Mouse (Mus musculus): ENCODE measurements around the gene Uvrag.

DNA sequence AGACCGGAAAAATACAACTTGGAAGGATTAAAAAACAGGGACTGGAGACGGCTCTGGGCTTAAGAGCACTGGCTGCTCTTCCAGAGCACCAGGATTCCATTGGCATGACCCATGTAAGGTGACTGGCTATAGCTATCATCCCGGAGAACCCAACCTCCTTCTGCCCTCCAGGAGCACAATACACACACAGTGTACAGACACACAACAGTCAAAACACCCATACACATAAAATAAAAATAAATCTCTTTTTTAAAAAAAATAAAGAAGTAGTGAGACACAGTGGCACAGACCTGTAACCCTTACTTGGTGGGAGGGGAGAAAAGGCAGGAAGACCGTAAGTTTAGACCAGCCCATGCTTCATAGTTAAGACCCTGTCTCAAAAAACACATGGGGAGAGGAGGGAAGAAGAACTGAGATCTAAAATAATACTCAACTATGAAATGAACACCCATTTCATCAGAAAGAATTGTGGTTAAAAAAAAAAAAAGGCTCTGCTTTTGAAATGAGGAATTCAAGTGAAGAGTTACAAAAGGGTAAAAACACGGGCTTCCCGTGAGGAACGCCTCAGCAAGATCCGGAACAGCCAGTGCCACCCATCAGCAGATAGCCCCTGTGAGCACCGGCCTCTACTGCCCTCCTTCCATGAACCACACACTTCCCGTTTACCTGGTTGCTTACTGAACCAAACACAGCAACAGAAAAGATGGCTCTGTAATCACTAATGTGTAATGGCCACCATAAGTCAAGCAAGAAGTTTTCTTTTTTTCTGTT lies 52.2 kb downstream of the Uvrag start:
- TF ChIP-seq GATA1 (IDR thresholded peaks at IDR 0.05; ENCODE audit: borderline replicate concordance, low read length): no peak
- TF ChIP-seq FLI1 (IDR thresholded peaks at IDR 0.05; ENCODE audit: low read length): no peak
